Mouse (Mus musculus): ENCODE results near the gene BC048671.

DNA sequence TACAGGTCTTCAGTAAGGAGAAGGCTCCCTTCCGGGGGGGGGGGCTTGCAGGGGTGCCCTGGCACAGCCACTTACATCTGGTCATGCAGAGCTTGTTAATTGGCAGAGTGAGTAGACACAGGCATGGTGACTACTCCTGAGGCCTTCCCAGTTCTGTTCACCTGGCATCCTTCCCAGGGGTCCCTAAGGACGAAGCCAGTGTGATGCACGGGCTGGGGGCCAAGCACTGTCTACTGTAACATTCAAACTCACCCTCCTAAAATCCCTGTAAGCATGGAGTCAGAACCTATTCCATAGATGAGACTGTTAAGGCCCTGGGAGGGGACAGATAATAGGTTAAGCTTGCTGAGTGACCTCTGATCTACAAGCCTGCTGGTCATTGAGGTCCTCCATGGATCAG, 23.0 kb downstream of the BC048671 start:
- TF ChIP-seq POLR2A (IDR thresholded peaks at IDR 0.05; ENCODE audit: borderline replicate concordance, low read depth, low read length), result no peak
- TF ChIP-seq CTCF (IDR thresholded peaks at IDR 0.05; ENCODE audit: low read depth, low read length), result no peak
